Mouse (Mus musculus) heart, postnatal 0 days (tissue): ENCODE data around the gene Chit1.

Source experiments
- CTCF ChIP-seq: IDR thresholded peaks from 2 replicates; pipeline ENCODE4 v1.5.1; 2016; ENCODE audit warnings: antibody characterized with exemption, control low read depth, low read depth
- EP300 ChIP-seq: IDR thresholded peaks from 2 replicates; pipeline ENCODE4 v1.6.1; 2016; ENCODE audit warnings: antibody characterized with exemption, low read depth

GRCm38 (mm10) chr1:134113560-134113959, 2.5 kb downstream of the Chit1 start:
- no peak for TF ChIP-seq CTCF
- no peak for TF ChIP-seq EP300
